Mouse (Mus musculus): ENCODE measurements at regions not wholly inside any gene's neighbourhood (a gene's known extent, or its start where the extent isn't known, plus 50 kb on each side); places are given as distances from the start of the nearest gene placed in this dataset.

- TF ChIP-seq CHD2 (IDR thresholded peaks at IDR 0.05; ENCODE audit: low read depth, low read length) (no peak), MAFK (IDR thresholded peaks at IDR 0.05; ENCODE audit: insufficient read depth, low read depth, low read length) (no peak), ZNF384 (IDR thresholded peaks at IDR 0.05; ENCODE audit: low read depth, low read length) (no peak), ZC3H11A (IDR thresholded peaks at IDR 0.05; ENCODE audit: borderline replicate concordance, low read depth, low read length) (no peak), HCFC1 (IDR thresholded peaks at IDR 0.05; ENCODE audit: borderline replicate concordance, insufficient read depth, low read length) (no peak)
- H3K9me3 ChIP-seq (ENCODE audit: control insufficient read depth, insufficient read depth, low read depth, low read length) = no peaks in the 10 kb centered on the region
- in situ Hi-C loops (cut with MboI; ENCODE audit: low sequenced_read_pairs in 2 of 2, unreplicated experiment in 2 of 2) = no loop called here
- DNase-seq (ENCODE audit: low read depth, low spot score) = no peak
- no peak overlapping the region for H3K9ac ChIP-seq (ENCODE audit: insufficient read depth, low read depth, low read length, poor library complexity, severe bottlenecking)
- no peaks in the 10 kb centered on the region for H3K4me1 ChIP-seq (ENCODE audit: control insufficient read depth in 2 of 2, insufficient read depth in 2 of 2, low read length in 2 of 2, poor library complexity in 1 of 2)
- no peak overlapping the region for H3K4me3 ChIP-seq (ENCODE audit: insufficient read depth in 1 of 2, low read depth in 1 of 2, low read length in 2 of 2, poor library complexity in 1 of 2, severe bottlenecking in 1 of 2)
- H3K27ac ChIP-seq (ENCODE audit: insufficient read depth, low read depth, low read length, poor library complexity, severe bottlenecking) = no peak overlapping the region
- no peaks in the 10 kb centered on the region for H3K36me3 ChIP-seq (ENCODE audit: control insufficient read depth, insufficient read depth, low read length, poor library complexity, severe bottlenecking)
These were observed 97.8 kb downstream of the Tmsb4x start for GRCm38 (mm10) chrX:167111059-167111871.

- in situ Hi-C loops (cut with MboI; ENCODE audit: low sequenced_read_pairs in 2 of 2, unreplicated experiment in 2 of 2) = no loop called here
- Histone ChIP-seq H3K27ac (ENCODE audit: insufficient read depth, low read depth, low read length, poor library complexity, severe bottlenecking) (no peak overlapping the region), H3K9ac (ENCODE audit: insufficient read depth, low read depth, low read length, poor library complexity, severe bottlenecking) (no peak overlapping the region), H3K4me1 (ENCODE audit: control insufficient read depth in 2 of 2, insufficient read depth in 2 of 2, low read length in 2 of 2, poor library complexity in 1 of 2) (no peaks in the 10 kb centered on the region), H3K36me3 (ENCODE audit: control insufficient read depth, insufficient read depth, low read length, poor library complexity, severe bottlenecking) (no peaks in the 10 kb centered on the region), H3K4me3 (ENCODE audit: insufficient read depth in 1 of 2, low read depth in 1 of 2, low read length in 2 of 2, poor library complexity in 1 of 2, severe bottlenecking in 1 of 2) (no peak overlapping the region), H3K9me3 (ENCODE audit: control insufficient read depth, insufficient read depth, low read depth, low read length) (no peaks in the 10 kb centered on the region)
- DNase-seq (ENCODE audit: low read depth, low spot score) = no peak
- TF ChIP-seq ZC3H11A (IDR thresholded peaks at IDR 0.05; ENCODE audit: borderline replicate concordance, low read depth, low read length) (no peak), CHD2 (IDR thresholded peaks at IDR 0.05; ENCODE audit: low read depth, low read length) (no peak), HCFC1 (IDR thresholded peaks at IDR 0.05; ENCODE audit: borderline replicate concordance, insufficient read depth, low read length) (no peak), ZNF384 (IDR thresholded peaks at IDR 0.05; ENCODE audit: low read depth, low read length) (no peak), MAFK (IDR thresholded peaks at IDR 0.05; ENCODE audit: insufficient read depth, low read depth, low read length) (no peak)
These were observed 100.8 kb downstream of the Tmsb4x start for GRCm38 (mm10) chrX:167108356-167108755.

GRCm38 (mm10) chrX:167107469-167107868 is 101.6 kb downstream of the Tmsb4x start:
- in situ Hi-C loops (cut with MboI; ENCODE audit: low sequenced_read_pairs in 2 of 2, unreplicated experiment in 2 of 2) = no loop called here
- Histone ChIP-seq H3K27ac (ENCODE audit: insufficient read depth, low read depth, low read length, poor library complexity, severe bottlenecking) (no peak overlapping the region), H3K4me3 (ENCODE audit: insufficient read depth in 1 of 2, low read depth in 1 of 2, low read length in 2 of 2, poor library complexity in 1 of 2, severe bottlenecking in 1 of 2) (no peak overlapping the region), H3K4me1 (ENCODE audit: control insufficient read depth in 2 of 2, insufficient read depth in 2 of 2, low read length in 2 of 2, poor library complexity in 1 of 2) (no peaks in the 10 kb centered on the region), H3K9ac (ENCODE audit: insufficient read depth, low read depth, low read length, poor library complexity, severe bottlenecking) (no peak overlapping the region), H3K36me3 (ENCODE audit: control insufficient read depth, insufficient read depth, low read length, poor library complexity, severe bottlenecking) (no peaks in the 10 kb centered on the region), H3K9me3 (ENCODE audit: control insufficient read depth, insufficient read depth, low read depth, low read length) (no peaks in the 10 kb centered on the region)
- TF ChIP-seq CHD2 (IDR thresholded peaks at IDR 0.05; ENCODE audit: low read depth, low read length) (no peak), MAFK (IDR thresholded peaks at IDR 0.05; ENCODE audit: insufficient read depth, low read depth, low read length) (no peak), ZC3H11A (IDR thresholded peaks at IDR 0.05; ENCODE audit: borderline replicate concordance, low read depth, low read length) (no peak), ZNF384 (IDR thresholded peaks at IDR 0.05; ENCODE audit: low read depth, low read length) (no peak), HCFC1 (IDR thresholded peaks at IDR 0.05; ENCODE audit: borderline replicate concordance, insufficient read depth, low read length) (no peak)
- DNase-seq (ENCODE audit: low read depth, low spot score) = no peak

GRCm38 (mm10) chrX:167105931-167106417 is 103.1 kb downstream of the Tmsb4x start:
- TF ChIP-seq MAFK (IDR thresholded peaks at IDR 0.05; ENCODE audit: insufficient read depth, low read depth, low read length) = no peak
- TF ChIP-seq CHD2 (IDR thresholded peaks at IDR 0.05; ENCODE audit: low read depth, low read length) = no peak
- TF ChIP-seq ZNF384 (IDR thresholded peaks at IDR 0.05; ENCODE audit: low read depth, low read length) = no peak
- no peak for TF ChIP-seq ZC3H11A (IDR thresholded peaks at IDR 0.05; ENCODE audit: borderline replicate concordance, low read depth, low read length)
- TF ChIP-seq HCFC1 (IDR thresholded peaks at IDR 0.05; ENCODE audit: borderline replicate concordance, insufficient read depth, low read length) = no peak
- H3K36me3 ChIP-seq (ENCODE audit: control insufficient read depth, insufficient read depth, low read length, poor library complexity, severe bottlenecking) = no peaks in the 10 kb centered on the region
- no peak overlapping the region for H3K4me3 ChIP-seq (ENCODE audit: insufficient read depth in 1 of 2, low read depth in 1 of 2, low read length in 2 of 2, poor library complexity in 1 of 2, severe bottlenecking in 1 of 2)
- H3K27ac ChIP-seq (ENCODE audit: insufficient read depth, low read depth, low read length, poor library complexity, severe bottlenecking) = no peak overlapping the region
- no peaks in the 10 kb centered on the region for H3K9me3 ChIP-seq (ENCODE audit: control insufficient read depth, insufficient read depth, low read depth, low read length)
- no peak overlapping the region for H3K9ac ChIP-seq (ENCODE audit: insufficient read depth, low read depth, low read length, poor library complexity, severe bottlenecking)
- DNase-seq (ENCODE audit: low read depth, low spot score) = no peak
- H3K4me1 ChIP-seq (ENCODE audit: control insufficient read depth in 2 of 2, insufficient read depth in 2 of 2, low read length in 2 of 2, poor library complexity in 1 of 2) = no peaks in the 10 kb centered on the region
- in situ Hi-C loops (cut with MboI; ENCODE audit: low sequenced_read_pairs in 2 of 2, unreplicated experiment in 2 of 2) = no loop called here

Data from ES-E14 (cell line).